Mouse (Mus musculus): ENCODE results near the gene Lalba.

GRCm38 (mm10) chr15:98497631-98498030, 15.1 kb upstream of the Lalba start:
- TF ChIP-seq CTCF (IDR thresholded peaks at IDR 0.05; ENCODE audit: borderline replicate concordance, control insufficient read depth, extremely low read depth, insufficient read depth, low read length, poor library complexity) (no peak), POLR2A (IDR thresholded peaks at IDR 0.05; ENCODE audit: control insufficient read depth, extremely low read depth, insufficient read depth, low read length, poor library complexity) (no peak)

Data from thymus, adult 2 months (tissue).